Mouse (Mus musculus) C2C12 (cell line): ENCODE measurements around the gene Pde6d. TPM values are rescaled to one million over a fixed set of nuclear protein-coding genes. Genes with fewer than 3 reads are reported as not detected.

ENCODE experiments used
- H3K27me3 ChIP-seq: one replicate; pipeline ENCODE4 v1.6.1; 2011; ENCODE audit not compliant: control insufficient read depth, insufficient read depth, insufficient read length
- H3K36me3 ChIP-seq: one replicate; pipeline ENCODE4 v1.6.1; 2011; ENCODE audit not compliant: control insufficient read depth, insufficient read depth
- H3K4me3 ChIP-seq: one replicate; pipeline ENCODE4 v1.5.1; 2011; ENCODE audit warnings: mild to moderate bottlenecking, control low read depth; ENCODE audit not compliant: poor library complexity, insufficient read depth, severe bottlenecking
- H3K79me2 ChIP-seq: one replicate; pipeline ENCODE4 v1.6.1; 2011; ENCODE audit not compliant: control insufficient read depth, insufficient read depth
- H3K79me3 ChIP-seq: one replicate; pipeline ENCODE4 v1.6.1; 2011; ENCODE audit warnings: low read depth, control low read depth
- H3ac ChIP-seq: one replicate; pipeline ENCODE3; 2011; ENCODE audit warnings: low read depth; ENCODE audit not compliant: control insufficient read depth, insufficient read length
- CEBPB ChIP-seq: IDR thresholded peaks from one replicate; pipeline ENCODE4 v1.6.1; 2011; ENCODE audit warnings: low read depth, mild to moderate bottlenecking, control low read depth, moderate library complexity
- CTCF ChIP-seq: IDR thresholded peaks from one replicate; pipeline ENCODE4 v1.5.1; 2011; ENCODE audit not compliant: control insufficient read depth, insufficient read depth, insufficient read length
- FOSL1 ChIP-seq: IDR thresholded peaks from one replicate; pipeline ENCODE4 v1.8.0; 2011; ENCODE audit warnings: mild to moderate bottlenecking, low read length; ENCODE audit not compliant: poor library complexity, insufficient read depth, severe bottlenecking
- MAX ChIP-seq: IDR thresholded peaks from one replicate; pipeline ENCODE4 v1.6.1; 2011; ENCODE audit warnings: mild to moderate bottlenecking, control low read depth
- MYOD1 ChIP-seq: IDR thresholded peaks from one replicate; pipeline ENCODE4 v1.6.1; 2011; ENCODE audit warnings: low read depth; ENCODE audit not compliant: control insufficient read depth, insufficient read length
- MYOG ChIP-seq: IDR thresholded peaks from one replicate; pipeline ENCODE4 v1.6.1; 2011; ENCODE audit not compliant: control insufficient read depth, insufficient read length; ENCODE audit errors: extremely low read depth
- USF1 ChIP-seq: IDR thresholded peaks from one replicate; pipeline ENCODE4 v1.6.1; 2011; ENCODE audit warnings: low read depth, mild to moderate bottlenecking, control low read depth, moderate library complexity
- polyA plus RNA-seq: library from polyadenylated mRNA; unstranded; fragments of >200 nt; fragmentation: generic; extraction: Trizol; gene quantifications from one replicate; pipeline ENCODE4 v1.2.1, GENCODE M21; 2012; ENCODE audit warnings: missing spikeins

Gene Pde6d
- polyA plus RNA-seq, 1 experiment: 41.8 TPM

- Histone ChIP-seq H3K4me3 (no peak overlapping the region), H3K79me3 (no peaks in the 10 kb centered on the region), H3K36me3 (no peaks in the 10 kb centered on the region), H3ac (no peak overlapping the region), H3K79me2 (no peaks in the 10 kb centered on the region), H3K27me3 (no peaks in the 10 kb centered on the region)
- TF ChIP-seq MYOG (no peak), MAX (no peak), USF1 (no peak), CTCF (no peak), CEBPB (no peak), MYOD1 (no peak), FOSL1 (no peak)
Measured at GRCm38 (mm10) chr1:86622296-86622695, 39.9 kb upstream of the Pde6d start.

GRCm38 (mm10) chr1:86618454-86619125, 36.2 kb upstream of the Pde6d start:
- H3K79me3 ChIP-seq: no peaks in the 10 kb centered on the region
- H3K36me3 ChIP-seq: no peaks in the 10 kb centered on the region
- no peaks in the 10 kb centered on the region for H3K27me3 ChIP-seq
- no peak overlapping the region for H3K4me3 ChIP-seq
- H3ac ChIP-seq: no peak overlapping the region
- TF ChIP-seq MYOG (no peak), CEBPB (peak; percentile 28), CTCF (peak; percentile 65), MAX (no peak), USF1 (no peak), MYOD1 (no peak)
- H3K79me2 ChIP-seq: no peaks in the 10 kb centered on the region

- Histone ChIP-seq H3K79me2 (no peaks in the 10 kb centered on the region), H3ac (no peak overlapping the region), H3K79me3 (no peaks in the 10 kb centered on the region), H3K4me3 (no peak overlapping the region), H3K27me3 (no peaks in the 10 kb centered on the region), H3K36me3 (no peaks in the 10 kb centered on the region)
- no peak for TF ChIP-seq FOSL1
- no peak for TF ChIP-seq CTCF
- TF ChIP-seq USF1: no peak
- no peak for TF ChIP-seq MAX
- no peak for TF ChIP-seq MYOG
- TF ChIP-seq CEBPB: no peak
- TF ChIP-seq MYOD1: no peak
Measured at GRCm38 (mm10) chr1:86614269-86614668, 31.8 kb upstream of the Pde6d start.

- Histone ChIP-seq H3K4me3 (no peak overlapping the region), H3K79me3 (no peaks in the 10 kb centered on the region), H3K36me3 (peaks cover 14% of the 10 kb centered on the region), H3ac (no peak overlapping the region), H3K27me3 (no peaks in the 10 kb centered on the region), H3K79me2 (no peaks in the 10 kb centered on the region)
- TF ChIP-seq CTCF (no peak), USF1 (no peak), CEBPB (no peak), MAX (no peak), MYOD1 (no peak), MYOG (no peak), FOSL1 (no peak)
Measured at GRCm38 (mm10) chr1:86612081-86612480, 29.7 kb upstream of the Pde6d start.

GRCm38 (mm10) chr1:86610954-86611353, 28.5 kb upstream of the Pde6d start:
- Histone ChIP-seq H3K27me3 (no peaks in the 10 kb centered on the region), H3K36me3 (peaks cover 23% of the 10 kb centered on the region), H3K79me2 (no peaks in the 10 kb centered on the region), H3K79me3 (no peaks in the 10 kb centered on the region), H3ac (no peak overlapping the region), H3K4me3 (no peak overlapping the region)
- TF ChIP-seq USF1 (no peak), CEBPB (no peak), FOSL1 (no peak), CTCF (no peak), MAX (no peak), MYOG (no peak), MYOD1 (no peak)

- H3K27me3 ChIP-seq: no peaks in the 10 kb centered on the region
- peaks cover 61% of the 10 kb centered on the region for H3K36me3 ChIP-seq
- no peaks in the 10 kb centered on the region for H3K79me3 ChIP-seq
- H3K4me3 ChIP-seq: no peak overlapping the region
- no peaks in the 10 kb centered on the region for H3K79me2 ChIP-seq
- no peak for TF ChIP-seq CTCF
- TF ChIP-seq MAX: no peak
- no peak for TF ChIP-seq MYOD1
- no peak for TF ChIP-seq CEBPB
- no peak for TF ChIP-seq FOSL1
- no peak for TF ChIP-seq MYOG
- TF ChIP-seq USF1: no peak
- H3ac ChIP-seq: no peak overlapping the region
Measured at GRCm38 (mm10) chr1:86600117-86600516, 17.7 kb upstream of the Pde6d start.
